Mouse (Mus musculus) adrenal gland, postnatal 25 days (tissue): Measurements from ENCODE around the gene Spata45. TPM values are rescaled to one million over a fixed set of nuclear protein-coding genes. Genes with fewer than 3 reads are reported as not detected.

Experiments used
- DNase-seq: peaks from one replicate; pipeline ENCODE4 v3.0.0; 2021; ENCODE audit warnings: mixed read lengths
- total RNA-seq: library from RNA; stranded (reverse); gene quantifications from 2 replicates; pipeline ENCODE4 v1.2.3, GENCODE M21; 2021

Spata45 gene
- total RNA-seq, 1 experiment from 2014 or later, result not detected

DNA sequence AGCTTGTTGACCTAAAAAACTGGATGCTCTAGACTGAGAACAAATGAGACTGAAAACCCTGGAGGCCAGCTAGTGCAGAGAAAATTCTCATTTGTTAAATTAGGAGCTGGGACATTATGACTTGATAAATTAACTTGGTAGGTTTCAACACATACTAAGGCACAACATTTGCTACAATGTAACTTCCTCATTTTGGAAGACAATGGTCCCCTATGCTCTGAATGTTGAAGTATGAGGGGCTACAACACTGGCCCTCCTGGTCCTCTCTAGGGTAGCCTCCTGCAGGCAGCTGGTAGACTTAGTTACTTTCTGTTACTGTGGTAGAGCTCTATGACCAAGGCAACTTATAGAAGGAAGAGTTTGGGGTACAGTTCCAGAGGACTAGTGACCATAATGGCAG lies 4.9 kb downstream of the Spata45 start:
- DNase-seq, result no peak

DNA sequence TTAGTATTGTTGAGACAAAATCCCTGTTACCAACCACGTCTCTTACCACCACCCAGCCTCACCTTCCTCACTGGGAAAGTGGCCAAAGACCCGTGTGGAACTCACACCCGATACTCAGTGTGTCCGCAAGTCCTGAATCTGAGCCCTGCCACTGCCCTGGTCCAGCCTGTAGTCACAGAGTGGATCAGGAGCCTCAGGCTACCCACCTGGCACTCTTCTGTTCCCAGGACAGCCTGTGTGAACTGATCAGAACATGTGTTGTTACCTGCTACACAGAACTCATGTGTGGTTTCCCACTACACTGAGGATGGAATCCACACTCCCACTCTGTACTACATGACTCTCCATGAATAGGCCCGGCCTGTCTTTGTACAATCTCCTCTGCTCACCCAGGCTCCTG lies 5.7 kb downstream of the Spata45 start:
- no peak for DNase-seq

DNA sequence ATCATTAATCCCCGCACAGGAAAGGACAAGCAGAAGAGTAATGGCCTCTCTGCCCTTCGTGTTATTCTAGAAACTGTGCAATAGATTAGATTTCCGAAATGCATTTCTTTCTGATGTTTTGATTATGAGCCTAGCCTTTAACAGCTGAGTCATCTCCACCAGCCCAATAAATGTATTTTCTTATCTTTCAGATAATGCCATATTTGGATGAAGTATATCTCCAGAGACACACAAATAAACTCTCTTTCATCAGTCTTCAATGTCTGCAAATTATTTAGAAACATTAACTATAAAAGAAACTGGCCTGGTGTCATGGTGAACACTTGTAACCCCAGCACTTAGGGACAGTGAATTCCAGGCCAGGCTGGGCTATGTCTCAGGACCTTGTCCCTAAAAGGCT lies 6.2 kb downstream of the Spata45 start:
- no peak for DNase-seq

DNA sequence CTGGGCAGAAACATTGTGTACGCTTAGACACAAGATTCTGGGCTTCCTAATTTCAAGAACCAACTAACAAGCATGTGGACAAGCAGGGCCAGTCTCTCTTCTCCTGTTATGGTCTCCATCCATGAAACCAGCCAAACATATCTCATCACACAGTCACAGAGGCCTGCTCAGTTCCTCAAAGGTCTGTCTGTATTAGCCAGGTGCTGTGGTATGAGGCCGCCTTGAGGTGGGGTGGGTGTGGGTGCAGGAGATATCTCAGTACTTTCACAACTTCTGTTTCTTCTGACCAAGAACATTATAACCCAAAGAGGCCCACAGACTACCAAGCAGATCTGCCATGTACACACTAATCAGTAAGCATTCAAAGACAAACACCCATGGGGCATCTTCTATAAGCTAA lies 8.8 kb downstream of the Spata45 start:
- no peak for DNase-seq

DNA sequence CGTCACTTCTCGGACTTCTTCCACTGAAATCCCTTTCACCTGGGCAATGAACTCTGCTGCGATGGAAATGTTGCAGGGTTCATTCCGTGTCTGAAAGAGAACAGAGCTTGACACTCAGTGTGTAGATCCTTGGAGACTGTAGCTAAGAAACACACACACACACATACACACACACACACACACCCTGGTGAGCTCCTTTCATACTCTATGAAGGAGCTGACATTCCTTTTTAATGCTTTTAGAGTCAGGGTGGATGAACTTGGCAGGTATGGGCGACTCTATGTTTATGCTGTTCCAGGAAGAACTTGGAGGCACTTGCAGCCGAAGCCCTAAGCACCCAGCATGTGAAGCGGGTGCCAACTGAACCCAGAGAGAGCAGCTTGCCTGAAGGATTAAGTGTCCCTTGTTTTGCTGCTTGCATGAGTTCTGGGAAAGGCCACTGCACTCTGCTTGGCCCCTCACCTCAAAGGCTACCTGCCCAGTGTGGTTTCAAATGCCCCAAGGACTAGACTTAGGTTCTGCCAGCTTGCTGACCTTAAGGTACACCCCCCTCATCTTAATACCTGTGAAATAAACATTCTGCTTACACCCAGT lies 9.9 kb downstream of the Spata45 start:
- DNase-seq, result no peak

DNA sequence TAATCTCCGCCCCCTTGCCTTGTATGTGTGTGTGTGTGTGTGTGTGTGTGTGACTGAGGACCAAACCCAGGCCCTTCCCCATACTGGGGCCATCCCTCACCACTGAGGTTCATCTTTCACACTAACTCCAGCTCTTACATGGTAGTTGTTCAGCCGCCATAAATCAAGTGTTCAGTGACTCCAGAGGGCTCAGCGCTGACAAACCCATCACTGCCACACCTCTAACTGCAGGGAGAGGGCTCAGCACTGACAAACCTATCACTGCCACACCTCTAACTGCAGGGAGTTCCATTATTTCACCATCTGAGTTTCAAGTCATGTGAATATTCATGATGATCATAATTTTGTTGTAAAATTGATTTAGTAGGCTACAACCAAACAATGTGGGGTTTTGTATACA lies 17.1 kb downstream of the Spata45 start:
- no peak for DNase-seq

DNA sequence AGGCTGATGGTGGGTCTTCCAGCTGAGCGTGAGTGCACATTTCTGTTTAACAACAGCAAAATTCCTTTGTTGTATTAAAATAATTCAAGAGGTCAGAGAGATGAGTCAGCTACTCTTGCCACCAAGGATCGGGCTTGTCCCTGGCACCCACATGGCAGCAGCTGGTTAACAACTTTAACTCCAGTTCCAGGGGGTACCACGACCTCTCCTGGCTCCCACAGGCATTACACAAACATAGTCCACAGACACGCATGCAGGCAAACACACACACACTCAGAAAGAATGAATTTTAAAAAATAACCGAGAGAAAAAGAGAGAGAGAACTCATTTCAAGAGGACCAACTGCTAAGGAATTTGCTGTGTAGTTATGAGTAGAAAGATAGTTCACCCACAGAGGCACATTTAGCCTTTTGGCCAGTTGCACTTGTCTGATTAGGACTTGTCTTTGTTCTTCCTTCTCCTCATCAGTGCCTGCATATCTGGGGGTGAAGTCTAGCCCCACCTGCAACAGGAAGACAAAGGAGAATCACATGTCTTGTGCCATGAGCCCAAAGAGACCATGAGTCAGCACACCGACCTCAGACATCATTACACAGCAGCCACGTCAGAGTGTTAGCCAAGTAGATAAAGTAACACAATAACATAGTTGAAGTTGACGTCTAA lies 18.6 kb downstream of the Spata45 start:
- DNase-seq, result peak; percentile 37

DNA sequence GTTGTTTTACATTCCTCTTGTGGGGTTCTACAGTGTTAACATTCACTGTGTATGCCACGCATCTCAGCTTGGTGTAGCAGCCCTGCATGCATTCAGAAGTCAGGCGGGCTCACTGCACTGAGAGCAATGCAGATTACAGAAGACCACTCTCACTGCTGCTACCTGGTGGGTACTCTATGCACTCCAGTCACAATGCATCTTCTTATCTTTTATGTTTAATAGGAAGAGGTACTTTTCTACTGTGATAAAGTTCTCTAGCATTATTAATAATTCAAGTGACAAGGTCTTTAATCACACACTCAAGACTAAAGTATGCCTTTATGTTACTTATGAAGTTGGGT lies 19.1 kb downstream of the Spata45 start:
- no peak for DNase-seq

DNA sequence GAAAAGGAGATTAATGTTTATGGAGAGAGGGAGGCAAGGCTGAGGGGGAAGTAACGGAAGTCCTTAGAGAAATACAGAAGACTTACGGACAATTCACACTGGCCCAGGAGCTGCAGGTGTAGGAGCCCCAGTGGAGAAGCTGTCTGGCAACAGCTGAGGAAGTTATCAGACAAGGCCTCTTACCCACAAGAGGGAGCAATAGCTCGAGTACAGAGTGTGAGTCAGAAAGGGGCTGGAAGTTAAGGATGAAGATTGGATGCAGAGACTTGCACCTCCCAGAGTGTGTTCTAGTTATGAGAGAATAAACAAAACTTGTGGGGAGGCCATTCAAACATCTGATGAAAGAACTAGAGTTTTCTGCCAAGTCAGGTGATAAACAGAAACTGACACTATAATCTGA lies 21.0 kb downstream of the Spata45 start:
- DNase-seq, result no peak

DNA sequence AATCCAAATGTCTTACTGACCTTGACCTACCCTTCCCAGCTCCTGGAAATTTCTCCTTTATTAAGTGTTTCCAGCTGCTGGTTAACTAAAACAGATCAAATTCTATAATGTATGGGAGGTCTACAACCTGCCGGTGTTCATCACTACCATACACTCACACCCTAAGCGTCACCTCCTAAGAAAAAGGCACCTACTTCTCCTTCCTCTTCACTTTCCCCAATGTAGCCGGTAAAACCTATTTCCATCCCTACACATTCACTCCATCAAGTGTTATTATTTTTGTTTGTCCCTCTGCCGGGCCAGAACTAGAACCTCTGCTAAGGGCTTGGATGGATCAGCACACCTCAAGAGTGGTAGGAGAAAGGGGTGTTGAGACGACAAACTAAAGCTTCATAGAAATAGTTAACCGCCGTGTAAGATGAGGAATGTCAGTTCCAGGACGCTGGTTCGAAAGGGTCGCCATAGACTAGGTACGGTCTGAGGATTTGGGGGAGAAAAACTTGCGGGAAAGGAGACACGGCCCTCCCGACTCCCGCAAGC lies 25.9 kb downstream of the Spata45 start:
- DNase-seq, result no peak

DNA sequence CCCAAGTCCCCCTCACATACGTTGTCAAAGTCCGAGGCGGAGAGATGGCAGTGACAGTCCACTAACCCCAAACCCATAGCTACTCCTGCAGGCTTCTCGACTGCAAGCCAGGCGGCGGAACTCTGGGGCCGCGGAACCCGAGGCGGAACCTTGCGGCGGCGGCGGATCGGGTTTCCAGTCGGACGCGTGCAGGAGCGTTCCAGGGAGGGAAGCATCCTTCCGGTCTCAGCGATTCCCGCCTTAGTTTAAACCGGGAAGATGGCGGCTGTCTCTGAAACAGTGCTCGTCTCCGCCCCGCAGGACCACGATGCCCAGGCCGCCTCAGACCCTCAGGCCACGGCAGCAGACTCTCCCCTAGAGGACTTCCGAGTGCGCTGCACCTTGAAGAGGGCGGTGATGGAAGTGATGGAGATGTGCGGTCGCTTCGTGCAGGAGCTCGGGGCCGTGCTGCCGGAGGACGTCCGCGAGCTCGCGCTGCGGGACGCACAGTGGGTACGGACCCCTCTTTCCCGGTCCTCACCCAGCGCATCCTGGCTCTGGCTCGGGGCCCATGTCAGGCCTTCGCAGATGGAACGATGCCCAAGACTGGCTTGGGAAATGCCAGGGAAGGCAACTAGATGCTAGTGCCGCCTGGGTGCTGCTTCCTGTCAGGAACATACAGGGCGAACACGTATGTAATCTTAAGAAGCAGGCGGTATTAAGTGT lies 26.5 kb downstream of the Spata45 start, which contains the start of the genes Tatdn3 and Nsl1:
Gene Tatdn3 (minus strand): TSS at position 152 of the 705 bp plus-strand sequence.
Gene Nsl1 (plus strand): TSS at position 232 of the 705 bp plus-strand sequence.
- peak; percentile 91 for DNase-seq

DNA sequence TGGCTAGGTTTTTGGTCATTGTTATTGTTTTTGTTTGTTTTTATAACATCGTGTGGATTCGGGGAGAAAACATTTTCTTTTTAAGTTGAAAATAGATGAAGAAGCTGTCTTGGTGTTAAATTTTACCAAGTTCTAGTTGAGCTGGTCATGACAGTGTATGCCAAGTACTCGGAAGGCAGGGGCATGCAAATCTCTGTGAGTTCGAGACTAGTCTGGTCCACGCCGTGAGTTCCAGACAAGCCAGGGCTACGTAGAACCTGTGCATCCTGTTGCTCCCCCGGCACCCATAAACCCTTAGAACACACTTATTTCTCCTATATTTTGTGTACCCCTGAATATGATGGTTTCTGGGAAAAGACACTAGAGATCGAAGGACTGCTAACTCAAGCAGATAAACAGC lies 27.3 kb downstream of the Spata45 start:
- no peak for DNase-seq

DNA sequence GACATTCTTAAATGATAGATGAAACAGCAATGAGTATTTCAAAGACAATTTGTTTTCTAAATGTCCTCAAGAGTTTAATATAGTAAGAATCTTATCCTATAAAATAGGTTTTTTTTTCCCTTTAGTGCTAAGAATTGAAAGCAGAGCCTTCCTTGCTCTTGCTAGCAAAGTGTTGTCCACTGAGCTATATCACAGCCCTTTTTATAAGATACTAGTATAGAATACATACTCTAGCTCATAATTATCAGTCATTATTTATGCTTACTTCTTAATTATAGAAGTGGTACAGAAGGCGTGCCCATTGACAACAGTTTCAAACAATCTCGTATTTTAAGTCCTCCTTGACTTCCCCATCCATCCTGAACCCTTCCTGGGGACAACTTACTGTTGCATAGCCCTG lies 28.1 kb downstream of the Spata45 start:
- DNase-seq, result no peak

DNA sequence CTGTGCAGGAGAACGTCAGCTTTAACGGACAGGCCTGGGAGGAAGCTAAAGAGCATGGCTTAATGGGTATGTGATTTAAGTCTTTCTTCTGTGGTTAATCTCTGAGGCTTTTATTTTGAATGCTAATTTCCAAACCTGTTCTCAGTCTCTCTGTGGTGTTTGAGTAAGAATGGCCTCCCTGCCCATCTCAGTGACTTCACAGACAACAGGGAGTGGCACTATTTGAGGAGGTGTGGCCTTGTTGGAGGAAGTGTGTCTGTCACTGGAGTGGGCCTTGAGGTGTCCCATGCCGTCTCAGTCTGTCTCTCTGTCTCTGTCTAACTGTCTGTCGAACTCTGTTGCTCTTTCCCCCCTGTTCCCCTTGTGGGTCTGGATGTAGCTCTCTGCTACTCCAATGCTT lies 28.7 kb downstream of the Spata45 start:
- DNase-seq, result no peak

DNA sequence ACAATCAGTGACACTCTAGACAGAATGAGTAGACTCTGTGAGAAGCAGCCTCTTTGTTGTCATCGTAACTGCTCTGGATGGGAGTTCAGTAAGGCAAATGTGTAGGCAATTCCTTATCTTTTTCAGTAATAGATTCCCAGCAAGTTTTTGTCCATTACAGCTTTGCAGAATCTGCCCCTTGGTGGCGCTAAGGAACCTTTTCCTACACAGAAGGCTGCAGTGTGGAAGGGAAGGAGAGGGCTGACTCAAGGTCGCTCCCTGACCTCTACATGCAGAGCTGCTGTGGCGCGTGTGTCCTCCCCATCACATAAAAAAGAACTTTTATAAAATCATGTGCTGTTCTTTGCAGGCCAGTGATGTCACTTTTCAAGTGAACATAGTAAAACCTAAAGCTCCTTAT lies 31.9 kb downstream of the Spata45 start:
- DNase-seq, result peak; percentile 32

DNA sequence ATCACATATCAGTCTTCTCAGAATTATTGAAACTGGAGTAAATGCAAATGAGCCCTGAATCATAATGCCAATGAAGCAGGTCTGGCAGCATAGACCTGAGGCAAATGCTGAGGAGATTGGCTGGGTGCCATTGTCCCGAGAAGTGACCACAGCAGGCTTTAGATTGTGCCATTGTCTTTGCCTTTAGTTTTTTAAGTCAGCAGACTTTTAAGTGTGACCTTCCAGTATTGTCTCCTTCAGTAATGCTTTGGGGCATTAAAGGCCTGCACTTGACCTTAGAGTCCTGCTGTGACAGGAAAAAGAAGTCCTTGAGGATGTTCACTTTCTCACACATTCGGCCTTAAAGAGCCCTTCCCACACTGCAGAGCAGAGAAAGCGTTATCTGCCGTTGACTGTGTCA lies 33.8 kb downstream of the Spata45 start:
- DNase-seq, result no peak

DNA sequence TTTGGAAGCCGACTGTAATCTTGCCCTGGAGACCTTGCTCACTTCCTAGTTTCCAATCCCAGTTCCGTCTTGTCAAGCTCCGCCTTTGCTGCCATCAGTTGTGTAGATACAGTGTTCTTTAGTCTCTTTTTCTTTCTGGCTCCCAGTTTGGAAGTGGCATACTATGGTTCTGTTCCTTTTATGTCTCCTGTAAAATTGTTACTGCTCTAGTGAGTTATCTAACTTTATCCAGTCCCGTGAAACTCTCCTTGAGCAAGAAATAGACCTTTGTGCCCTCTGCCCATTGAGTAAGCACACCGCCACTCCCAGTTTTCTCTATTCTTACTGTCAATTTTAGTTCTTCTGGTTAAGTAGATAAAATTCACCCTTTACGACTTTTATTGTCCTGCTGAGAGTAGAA lies 35.2 kb downstream of the Spata45 start:
- DNase-seq, result no peak

DNA sequence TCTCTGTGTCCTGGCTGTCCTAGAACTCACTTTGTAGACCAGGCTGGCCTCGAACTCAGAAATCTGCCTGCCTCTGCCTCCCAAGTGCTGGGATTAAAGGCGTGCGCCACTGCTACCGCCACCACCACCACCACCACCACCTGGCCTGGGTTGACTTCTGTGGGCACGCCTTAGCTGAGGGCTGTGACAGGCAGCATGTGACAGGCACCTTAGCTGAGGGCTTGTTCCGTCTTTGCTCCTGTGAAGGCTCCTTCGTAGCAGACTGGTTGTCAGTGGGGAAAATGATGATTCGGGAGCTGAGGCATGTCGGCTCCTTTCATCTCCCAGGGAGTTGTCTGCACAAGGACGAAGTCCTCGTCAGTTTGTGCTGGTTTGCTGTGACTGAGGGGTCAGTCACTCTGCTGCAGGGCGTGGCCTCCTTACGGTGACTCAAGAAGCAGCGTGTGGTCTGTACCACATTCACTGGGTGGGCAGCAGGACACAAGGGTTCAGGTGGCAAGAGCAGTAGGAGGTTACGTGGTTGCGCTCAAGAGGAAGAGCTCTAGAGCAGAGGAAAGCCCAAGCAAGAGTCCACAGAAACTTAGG lies 36.0 kb downstream of the Spata45 start:
- peak; percentile 31 for DNase-seq

DNA sequence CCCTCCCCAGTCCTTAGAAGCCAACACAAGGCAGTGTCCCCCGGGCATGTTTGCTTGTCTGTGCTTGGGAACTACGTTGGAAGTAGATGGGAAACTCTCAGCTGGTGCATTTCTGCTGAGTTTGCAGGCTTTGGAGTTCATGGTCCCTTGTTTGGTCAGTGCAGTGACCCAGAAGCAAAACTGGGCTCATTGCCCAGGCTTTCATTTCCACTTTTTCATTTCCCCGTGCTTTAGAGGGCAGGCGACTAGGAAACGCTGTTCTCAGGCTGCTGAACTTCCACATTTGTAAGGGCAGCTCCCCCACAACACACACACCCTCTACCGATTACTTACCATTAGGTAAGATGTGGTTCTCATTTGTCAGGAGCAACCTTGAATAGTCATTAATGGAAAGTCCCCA lies 36.6 kb downstream of the Spata45 start:
- DNase-seq, result peak; percentile 42

DNA sequence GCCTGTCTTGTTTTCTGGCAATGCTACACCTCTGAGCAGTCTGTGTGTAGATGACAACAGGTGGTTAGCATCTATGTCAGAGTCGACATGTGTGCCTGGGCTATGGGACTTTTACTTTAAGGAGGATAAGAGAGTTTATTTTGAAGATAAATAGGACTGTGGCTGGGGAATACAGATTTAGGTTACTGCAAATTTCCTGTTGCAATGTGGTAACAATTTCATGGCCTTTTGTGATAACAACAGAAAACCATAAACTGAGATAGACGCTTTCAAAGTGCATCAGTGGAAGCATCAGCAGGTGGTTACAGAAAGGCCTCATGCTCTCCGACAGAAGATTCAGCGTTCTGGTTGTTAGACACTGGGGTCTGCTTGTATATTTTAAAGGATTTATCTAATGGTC lies 37.0 kb downstream of the Spata45 start:
- DNase-seq, result no peak

DNA sequence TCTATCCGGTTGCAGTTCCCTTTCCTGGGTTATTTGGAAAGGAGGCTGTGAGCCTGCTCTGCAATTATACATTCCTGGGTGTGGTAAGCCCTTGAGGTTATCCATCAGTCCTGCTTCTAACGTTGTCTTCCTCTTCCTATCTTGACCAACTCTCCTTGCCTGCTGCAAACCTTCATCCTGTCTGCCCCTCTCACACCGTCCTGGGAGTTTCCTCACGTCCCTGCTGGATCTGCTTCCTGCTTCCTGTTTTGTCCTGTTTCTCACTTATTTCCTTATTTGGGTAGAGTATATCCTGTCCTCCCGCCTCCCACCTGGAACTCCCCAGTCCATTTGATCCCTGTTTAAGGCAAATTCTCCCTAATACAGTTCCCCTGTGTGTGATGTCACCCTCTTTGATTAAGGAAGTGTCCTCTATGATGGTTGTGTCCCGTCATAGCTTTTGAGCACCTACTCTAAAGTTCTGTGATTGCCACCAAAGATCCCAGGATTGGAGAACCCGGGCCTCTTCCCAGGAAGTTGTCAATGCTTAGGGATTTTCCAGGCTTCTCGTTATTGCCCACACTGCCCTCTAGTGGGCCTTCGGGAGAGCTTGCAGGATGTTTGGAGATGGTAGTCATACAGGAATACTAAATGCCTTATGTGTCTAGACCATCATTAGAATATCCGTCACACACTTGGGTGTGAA lies 38.9 kb downstream of the Spata45 start:
- DNase-seq, result peak; percentile 57

DNA sequence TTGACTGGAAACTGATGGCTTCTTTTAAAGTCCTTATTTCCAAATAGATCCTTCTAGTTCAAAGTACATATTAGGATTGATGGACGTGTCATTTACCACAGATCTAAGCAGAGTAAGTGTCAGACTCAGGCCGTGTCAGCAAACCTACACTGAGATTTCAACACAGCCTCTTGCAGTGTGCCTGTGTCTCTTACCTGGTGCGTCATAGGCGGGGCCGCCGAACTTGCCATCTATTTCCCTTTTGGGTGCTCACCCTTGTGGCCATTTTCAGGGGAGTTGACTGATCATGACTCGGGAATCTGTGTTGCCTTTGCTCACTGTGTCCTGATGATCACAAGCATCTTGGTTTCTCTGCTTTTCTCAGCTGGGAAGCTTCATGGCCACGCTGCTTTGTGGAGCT lies 46.8 kb downstream of the Spata45 start:
- DNase-seq, result no peak
